Comparison of ENCODE assay signal across 21 mouse cellular contexts in genomic region chr10:6301514-6301913, GRCm38 (mm10).
A peak's percentile ranks its signal among the peaks of the same experiment; 100 is the strongest.
DNase-seq lines count a peak whose midpoint lies in the region; ATAC-seq and TF ChIP-seq lines count a peak whose summit lies in the region.
"Had no signal": no experiment of that assay in that cellular context is flagged by ENCODE, and none has a peak within 500 bp of the region (broad histone marks: within the 10 kb centered on the region; RNA-seq: fewer than 3 reads in every experiment).

No protein-coding gene starts in this region.

- H3K4me1 ChIP-seq in embryonic facial prominence, embryonic 14.5 days (ENCODE audit: control insufficient read depth, insufficient read depth, low read length), result no peaks in the 10 kb centered on the region
- no peaks in the 10 kb centered on the region for H3K4me1 ChIP-seq in embryonic facial prominence, embryonic 10.5 days
- no peaks in the 10 kb centered on the region for H3K4me1 ChIP-seq in liver, postnatal 0 days (ENCODE audit: insufficient read depth)
- H3K4me1 ChIP-seq: forebrain, embryonic 15.5 days; heart, embryonic 13.5 days had no signal

- ATAC-seq in embryonic facial prominence, embryonic 14.5 days (ENCODE audit: low read depth), result no peak
- ATAC-seq in liver, postnatal 0 days, result no peak
- ATAC-seq: forebrain, embryonic 15.5 days had no signal

- H3K4me2 ChIP-seq in embryonic facial prominence, embryonic 14.5 days (ENCODE audit: low read depth, low read length), result no peak overlapping the region
- no peak overlapping the region for H3K4me2 ChIP-seq in liver, postnatal 0 days (ENCODE audit: low read depth, low read length)
- H3K4me2 ChIP-seq: forebrain, embryonic 15.5 days; heart, embryonic 13.5 days; lung, embryonic 14.5 days had no signal

- H3K9me3 ChIP-seq in embryonic facial prominence, embryonic 14.5 days (ENCODE audit: control insufficient read depth, low read length), result no peaks in the 10 kb centered on the region
- no peaks in the 10 kb centered on the region for H3K9me3 ChIP-seq in embryonic facial prominence, embryonic 10.5 days
- H3K9me3 ChIP-seq in liver, postnatal 0 days (ENCODE audit: low read length), result no peaks in the 10 kb centered on the region
- H3K9me3 ChIP-seq: forebrain, embryonic 15.5 days; heart, embryonic 13.5 days had no signal

- TF ChIP-seq EP300 in liver, postnatal 0 days (IDR thresholded peaks at IDR 0.05; ENCODE audit: low read depth), result no peak

- no peak overlapping the region for H3K4me3 ChIP-seq in embryonic facial prominence, embryonic 14.5 days (ENCODE audit: low read depth, low read length)
- no peak overlapping the region for H3K4me3 ChIP-seq in embryonic facial prominence, embryonic 10.5 days
- H3K4me3 ChIP-seq in liver, postnatal 0 days (ENCODE audit: low read depth, low read length), result no peak overlapping the region
- H3K4me3 ChIP-seq: erythroblast, embryonic 14.5 days; forebrain, embryonic 15.5 days; gastrocnemius, adult 2 months; heart, embryonic 13.5 days; myocyte had no signal

- no peak overlapping the region for H3K27ac ChIP-seq in embryonic facial prominence, embryonic 14.5 days (replicated peaks; ENCODE audit: low read depth, low read length)
- H3K27ac ChIP-seq in embryonic facial prominence, embryonic 10.5 days (replicated peaks), result no peak overlapping the region
- H3K27ac ChIP-seq in liver, postnatal 0 days (ENCODE audit: low read depth), result no peak overlapping the region
- H3K27ac ChIP-seq: forebrain, embryonic 15.5 days; gastrocnemius, adult 2 months; heart, embryonic 13.5 days had no signal

- no peak for TF ChIP-seq CTCF in liver, postnatal 0 days (IDR thresholded peaks at IDR 0.05; ENCODE audit: low read depth)

- no peaks in the 10 kb centered on the region for H3K27me3 ChIP-seq in embryonic facial prominence, embryonic 14.5 days (replicated peaks; ENCODE audit: control insufficient read depth, insufficient read depth, low read length)
- no peaks in the 10 kb centered on the region for H3K27me3 ChIP-seq in embryonic facial prominence, embryonic 10.5 days (replicated peaks; ENCODE audit: low read depth, poor library complexity, severe bottlenecking)
- H3K27me3 ChIP-seq in liver, postnatal 0 days (ENCODE audit: insufficient read depth, low read length), result no peaks in the 10 kb centered on the region
- H3K27me3 ChIP-seq: forebrain, embryonic 15.5 days; heart, embryonic 13.5 days had no signal

- H3K9ac ChIP-seq in embryonic facial prominence, embryonic 14.5 days (ENCODE audit: low read depth, low read length), result no peak overlapping the region
- H3K9ac ChIP-seq in liver, postnatal 0 days (replicated peaks), result no peak overlapping the region
- H3K9ac ChIP-seq: forebrain, embryonic 15.5 days; heart, embryonic 13.5 days; lung, embryonic 14.5 days had no signal

- no peaks in the 10 kb centered on the region for H3K36me3 ChIP-seq in embryonic facial prominence, embryonic 14.5 days (ENCODE audit: control insufficient read depth, insufficient read depth, low read length)
- H3K36me3 ChIP-seq in embryonic facial prominence, embryonic 10.5 days (replicated peaks), result no peaks in the 10 kb centered on the region
- no peaks in the 10 kb centered on the region for H3K36me3 ChIP-seq in liver, postnatal 0 days (replicated peaks; ENCODE audit: insufficient read depth, low read length)
- H3K36me3 ChIP-seq: forebrain, embryonic 15.5 days; heart, embryonic 13.5 days had no signal

- DNase-seq in embryonic facial prominence, embryonic 14.5 days (ENCODE audit: low spot score), result peak; percentile 49
- no peak for DNase-seq in embryonic facial prominence, embryonic 10.5 days (ENCODE audit: low spot score)
- DNase-seq in lung, postnatal 36 days, result peak; percentile 2
- no peak for DNase-seq in lung, postnatal 10 days
- peak; percentile 51 to 62 for DNase-seq in cerebellum, postnatal 10 days
- no peak for DNase-seq in gastrocnemius, adult 8-10 months (ENCODE audit: low spot score in 2 of 2)
- DNase-seq in liver, postnatal 0 days, result no peak
- DNase-seq: adrenal gland, postnatal 25 days; gastrocnemius, adult 2 months; heart, adult 11 months; heart, postnatal 36 days; kidney, adult 18-20 months; kidney, postnatal 4 days; lung, embryonic 14.5 days; midbrain, embryonic 14.5 days; spleen, adult 18-20 months; thymus, adult 18-20 months had no signal

Comparison
In these comparisons a context has a peak if more than half of its experiments do, and no peak if none do; other contexts are left out.
1. DNase-seq: peak in embryonic facial prominence, embryonic 14.5 days (single experiment), lung, postnatal 36 days (single experiment) and cerebellum, postnatal 10 days (2 of 2); none in embryonic facial prominence, embryonic 10.5 days (single experiment), lung, postnatal 10 days (single experiment), gastrocnemius, adult 8-10 months (0 of 2) and liver, postnatal 0 days (single experiment).